Mouse (Mus musculus): ENCODE data around the gene Lrp4.

The Lrp4 gene

GRCm38 (mm10) chr2:91454434-91454833 is 2.9 kb upstream of the Lrp4 start:
- no peak for DNase-seq

GRCm38 (mm10) chr2:91455826-91456225 is 1.5 kb upstream of the Lrp4 start:
- peak; percentile 76 for DNase-seq

- no peak for DNase-seq
These were observed 715 bp upstream of the Lrp4 start for GRCm38 (mm10) chr2:91456491-91457100.

- no peak for DNase-seq
These were observed 443 bp downstream of the Lrp4 start for GRCm38 (mm10) chr2:91457656-91458251.

- no peak for DNase-seq
These were observed 951 bp downstream of the Lrp4 start for GRCm38 (mm10) chr2:91458252-91458672.

GRCm38 (mm10) chr2:91458673-91459391 is 1.5 kb downstream of the Lrp4 start:
- no peak for DNase-seq

GRCm38 (mm10) chr2:91460076-91460475 is 2.8 kb downstream of the Lrp4 start:
- no peak for DNase-seq

- DNase-seq, result no peak
These were observed 3.5 kb downstream of the Lrp4 start for GRCm38 (mm10) chr2:91460771-91461170.

- DNase-seq, result no peak
These were observed 4.0 kb downstream of the Lrp4 start for GRCm38 (mm10) chr2:91461341-91461740.

- DNase-seq, result no peak
These were observed 4.9 kb downstream of the Lrp4 start for GRCm38 (mm10) chr2:91462196-91462595.

- no peak for DNase-seq
These were observed 5.4 kb downstream of the Lrp4 start for GRCm38 (mm10) chr2:91462681-91463080.

- no peak for DNase-seq
These were observed 8.6 kb downstream of the Lrp4 start for GRCm38 (mm10) chr2:91465934-91466333.

GRCm38 (mm10) chr2:91467613-91468012 is 10.3 kb downstream of the Lrp4 start:
- DNase-seq, result peak; percentile 32

- peak; percentile 28 for DNase-seq
These were observed 12.8 kb downstream of the Lrp4 start for GRCm38 (mm10) chr2:91470055-91470647.

- no peak for DNase-seq
These were observed 17.0 kb downstream of the Lrp4 start for GRCm38 (mm10) chr2:91474358-91474757.

GRCm38 (mm10) chr2:91475791-91476190 is 18.5 kb downstream of the Lrp4 start:
- no peak for DNase-seq

- peak; percentile 36 for DNase-seq
These were observed 18.9 kb downstream of the Lrp4 start for GRCm38 (mm10) chr2:91476251-91476661.

- no peak for DNase-seq
These were observed 19.5 kb downstream of the Lrp4 start for GRCm38 (mm10) chr2:91476841-91477240.

GRCm38 (mm10) chr2:91480399-91480801 is 23.1 kb downstream of the Lrp4 start:
- peak; percentile 78 for DNase-seq

- DNase-seq, result peak; percentile 90
These were observed 23.6 kb downstream of the Lrp4 start for GRCm38 (mm10) chr2:91480805-91481514.

- DNase-seq, result no peak
These were observed 27.4 kb downstream of the Lrp4 start for GRCm38 (mm10) chr2:91484698-91485097.

GRCm38 (mm10) chr2:91485256-91485655 is 27.9 kb downstream of the Lrp4 start:
- DNase-seq, result no peak

GRCm38 (mm10) chr2:91487295-91487694 is 30.0 kb downstream of the Lrp4 start:
- peak; percentile 65 for DNase-seq

All from cerebellum, adult 9-10 months (tissue).